Mouse (Mus musculus) kidney, postnatal 36 days (tissue): ENCODE data around the gene Slc25a43.

Experiments
- DNase-seq, 2 experiments: peaks; one replicate each; pipeline ENCODE4 v3.0.0; 2021 to 2022; ENCODE audit warnings: mixed read lengths in 2 of 2

Gene Slc25a43

GRCm38 (mm10) chrX:36743503-36744101 lies at the start of gene Slc25a43:
TSS of gene Slc25a43 (plus strand) at chrX:36743659.
- DNase-seq, result peak in 1 of 2 experiments; percentile 48

- DNase-seq, result no peak
Measured at GRCm38 (mm10) chrX:36740124-36740951, 3.1 kb upstream of the Slc25a43 start.

- DNase-seq, result no peak
Measured at GRCm38 (mm10) chrX:36741278-36741677, 2.2 kb upstream of the Slc25a43 start.

GRCm38 (mm10) chrX:36742744-36743143 lies 715 bp upstream of the Slc25a43 start:
- DNase-seq, result no peak

- DNase-seq, result peak in 1 of 2 experiments; percentile 41
Measured at GRCm38 (mm10) chrX:36744735-36745134, 1.3 kb downstream of the Slc25a43 start.

GRCm38 (mm10) chrX:36745333-36745732 lies 1.9 kb downstream of the Slc25a43 start:
- DNase-seq, result no peak

GRCm38 (mm10) chrX:36746789-36747188 lies 3.3 kb downstream of the Slc25a43 start:
- DNase-seq, result no peak

- DNase-seq, result peak in 1 of 2 experiments; percentile 32
Measured at GRCm38 (mm10) chrX:36748573-36748972, 5.1 kb downstream of the Slc25a43 start.

- no peak for DNase-seq
Measured at GRCm38 (mm10) chrX:36749281-36749785, 5.9 kb downstream of the Slc25a43 start.

GRCm38 (mm10) chrX:36750591-36750990 lies 7.1 kb downstream of the Slc25a43 start:
- no peak for DNase-seq

GRCm38 (mm10) chrX:36752586-36752985 lies 9.1 kb downstream of the Slc25a43 start:
- no peak for DNase-seq

- DNase-seq, result no peak
Measured at GRCm38 (mm10) chrX:36757796-36758472, 14.5 kb downstream of the Slc25a43 start.

- DNase-seq, result no peak
Measured at GRCm38 (mm10) chrX:36758566-36758965, 15.1 kb downstream of the Slc25a43 start.

GRCm38 (mm10) chrX:36760946-36761635 lies 17.6 kb downstream of the Slc25a43 start:
- DNase-seq, result peak; percentile 70 to 71

- DNase-seq, result peak; percentile 65 to 76
Measured at GRCm38 (mm10) chrX:36762289-36762688, 18.8 kb downstream of the Slc25a43 start.

- DNase-seq, result peak in 1 of 2 experiments; percentile 21
Measured at GRCm38 (mm10) chrX:36762894-36763293, 19.4 kb downstream of the Slc25a43 start.

GRCm38 (mm10) chrX:36763298-36763933 lies 20.0 kb downstream of the Slc25a43 start:
- peak in 1 of 2 experiments; percentile 16 for DNase-seq

GRCm38 (mm10) chrX:36763934-36764317 lies 20.5 kb downstream of the Slc25a43 start:
- DNase-seq, result no peak

- DNase-seq, result no peak
Measured at GRCm38 (mm10) chrX:36767386-36767785, 23.9 kb downstream of the Slc25a43 start.

GRCm38 (mm10) chrX:36772591-36772990 lies 29.1 kb downstream of the Slc25a43 start:
- DNase-seq, result no peak

- no peak for DNase-seq
Measured at GRCm38 (mm10) chrX:36775520-36775919, 32.1 kb downstream of the Slc25a43 start.

GRCm38 (mm10) chrX:36777694-36778093 lies 34.2 kb downstream of the Slc25a43 start:
- peak; percentile 17 to 60 for DNase-seq
